Comparison of ENCODE assay signal across 8 mouse cellular contexts in the genomic region with DNA sequence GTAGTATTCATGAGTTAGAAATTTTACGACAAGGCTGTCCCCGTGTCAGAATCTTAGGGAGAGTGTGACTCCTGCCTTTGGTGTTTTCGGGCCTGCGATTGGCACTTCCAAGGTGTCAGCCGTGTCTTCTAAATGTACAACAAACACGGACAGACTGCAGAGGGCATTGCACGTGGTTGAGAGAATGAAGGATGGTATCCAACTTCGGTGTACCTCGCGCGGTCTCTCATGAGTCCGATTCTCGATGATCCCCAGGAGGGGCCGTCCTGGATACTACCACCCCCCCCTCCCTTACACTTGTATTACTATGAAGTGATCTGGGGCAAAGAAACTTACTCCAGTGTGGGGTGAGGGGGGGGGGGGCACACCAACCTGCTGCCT. TPM values are rescaled to one million over a fixed set of nuclear protein-coding genes. Genes with fewer than 3 reads are reported as not detected.
DNase-seq lines count a peak whose midpoint lies in the region; ATAC-seq and TF ChIP-seq lines count a peak whose summit lies in the region.

No protein-coding gene starts in this region.

- H3K9me3 ChIP-seq in lung, postnatal 0 days (ENCODE audit: low read length): no peaks in the 10 kb centered on the region
- H3K9me3 ChIP-seq in heart, embryonic 11.5 days (replicated peaks; ENCODE audit: control insufficient read depth, low read length): no peaks in the 10 kb centered on the region
- H3K9me3 ChIP-seq in limb, embryonic 10.5 days (replicated peaks): no peaks in the 10 kb centered on the region; the same call in 1 of the 2 replicates
- no peaks in the 10 kb centered on the region for H3K9me3 ChIP-seq in neural tube, embryonic 14.5 days (ENCODE audit: control insufficient read depth, low read length)

- peak overlapping the region; percentile 98 for H3K4me2 ChIP-seq in lung, postnatal 0 days (replicated peaks; ENCODE audit: low read depth, low read length)
- peak overlapping the region; percentile 79 for H3K4me2 ChIP-seq in heart, embryonic 11.5 days
- H3K4me2 ChIP-seq in neural tube, embryonic 14.5 days (ENCODE audit: low read depth, low read length): peak overlapping the region; percentile 97

- peak overlapping the region; percentile 68; the same call in 1 of the 2 replicates for H3K9ac ChIP-seq in lung, postnatal 0 days (replicated peaks; ENCODE audit: low read depth)
- peak overlapping the region; percentile 93 for H3K9ac ChIP-seq in heart, embryonic 11.5 days (ENCODE audit: low read depth, low read length)
- peak overlapping the region; percentile 76; the same call in 1 of the 2 replicates for H3K9ac ChIP-seq in neural tube, embryonic 14.5 days (replicated peaks; ENCODE audit: low read depth, low read length)

- H3K27me3 ChIP-seq in lung, postnatal 0 days (replicated peaks; ENCODE audit: insufficient read depth, low read length): no peaks in the 10 kb centered on the region
- no peaks in the 10 kb centered on the region for H3K27me3 ChIP-seq in heart, embryonic 11.5 days (ENCODE audit: control insufficient read depth, insufficient read depth, low read length)
- no peaks in the 10 kb centered on the region for H3K27me3 ChIP-seq in limb, embryonic 10.5 days (ENCODE audit: low read depth, poor library complexity, severe bottlenecking)
- no peaks in the 10 kb centered on the region for H3K27me3 ChIP-seq in neural tube, embryonic 14.5 days (ENCODE audit: control insufficient read depth, insufficient read depth, low read length)

- DNase-seq in lung, postnatal 0 days (ENCODE audit: low spot score): peak; percentile 8
- DNase-seq in lung, postnatal 25 days (ENCODE audit: low spot score): no peak
- DNase-seq in limb, embryonic 10.5 days (ENCODE audit: low spot score): peak; percentile 55
- no peak for DNase-seq in spleen, postnatal 36 days (ENCODE audit: low spot score in 2 of 2)
- no peak for DNase-seq in right cerebral cortex, postnatal 25 days

- H3K36me3 ChIP-seq in lung, postnatal 0 days (ENCODE audit: insufficient read depth, low read length): no peaks in the 10 kb centered on the region
- H3K36me3 ChIP-seq in heart, embryonic 11.5 days (ENCODE audit: control insufficient read depth, insufficient read depth, low read length): no peaks in the 10 kb centered on the region; the same call in 1 of the 2 replicates
- peaks cover 39% of the 10 kb centered on the region for H3K36me3 ChIP-seq in limb, embryonic 10.5 days
- H3K36me3 ChIP-seq in neural tube, embryonic 14.5 days (ENCODE audit: control insufficient read depth, insufficient read depth, low read length): 0 out of 2 replicates have a peak, but pooled peaks cover 4% of the 10 kb centered on the region

- peak overlapping the region; percentile 71 for H3K4me3 ChIP-seq in lung, postnatal 0 days (ENCODE audit: low read depth, low read length)
- peak overlapping the region; percentile 94 for H3K4me3 ChIP-seq in bone marrow macrophage, adult 2 months (ENCODE audit: insufficient read depth, low read length)
- peak overlapping the region; percentile 81 for H3K4me3 ChIP-seq in heart, embryonic 11.5 days (ENCODE audit: low read depth, low read length)
- peak overlapping the region; percentile 77 for H3K4me3 ChIP-seq in limb, embryonic 10.5 days
- H3K4me3 ChIP-seq in neural tube, embryonic 14.5 days (ENCODE audit: low read depth, low read length): peak overlapping the region; percentile 63

- TF ChIP-seq CTCF in lung, postnatal 0 days (IDR thresholded peaks at IDR 0.05): no peak; the same call in 1 of the 2 replicates
- TF ChIP-seq CTCF in bone marrow macrophage, adult 2 months (IDR thresholded peaks at IDR 0.05; ENCODE audit: low read depth, low read length): no peak

- no peak for TF ChIP-seq EP300 in lung, postnatal 0 days (IDR thresholded peaks at IDR 0.05)

- TF ChIP-seq POLR2A in bone marrow macrophage, adult 2 months (IDR thresholded peaks at IDR 0.05; ENCODE audit: borderline replicate concordance, low read depth, low read length): no peak

- H3K27ac ChIP-seq in lung, postnatal 0 days (ENCODE audit: low read length): peak overlapping the region; percentile 49; the same call in 1 of the 2 replicates
- no peak overlapping the region for H3K27ac ChIP-seq in bone marrow macrophage, adult 2 months (ENCODE audit: insufficient read depth, low read depth, low read length)
- peak overlapping the region; percentile 76 for H3K27ac ChIP-seq in heart, embryonic 11.5 days (ENCODE audit: low read depth, low read length)
- H3K27ac ChIP-seq in limb, embryonic 10.5 days: peak overlapping the region; percentile 94
- no peak overlapping the region for H3K27ac ChIP-seq in neural tube, embryonic 14.5 days (ENCODE audit: low read depth, low read length)

- WGBS in lung, postnatal 0 days: 2% methylated on average over 14 of the region's 14 CpGs
- WGBS in heart, embryonic 11.5 days (ENCODE audit: insufficient replicate concordance): 3% methylated on average over 14 of the region's 14 CpGs
- WGBS in limb, embryonic 10.5 days: 6% methylated on average over 14 of the region's 14 CpGs
- WGBS in neural tube, embryonic 14.5 days: 7% methylated on average over 14 of the region's 14 CpGs

- peaks cover 8% of the 10 kb centered on the region; the same call in 1 of the 2 replicates for H3K4me1 ChIP-seq in lung, postnatal 0 days (ENCODE audit: insufficient read depth, low read depth, low read length)
- peaks cover 3% of the 10 kb centered on the region for H3K4me1 ChIP-seq in bone marrow macrophage, adult 2 months (ENCODE audit: control insufficient read depth, insufficient read depth, low read length)
- H3K4me1 ChIP-seq in heart, embryonic 11.5 days (ENCODE audit: control insufficient read depth, insufficient read depth, low read length): peaks cover 8% of the 10 kb centered on the region
- H3K4me1 ChIP-seq in limb, embryonic 10.5 days: peaks cover 23% of the 10 kb centered on the region
- no peaks in the 10 kb centered on the region for H3K4me1 ChIP-seq in neural tube, embryonic 14.5 days (ENCODE audit: control insufficient read depth, insufficient read depth, low read length)

- peak; percentile 15; the same call in 1 of the 2 replicates for ATAC-seq in lung, postnatal 0 days
- peak; percentile 35; the same call in 1 of the 2 replicates for ATAC-seq in heart, embryonic 11.5 days (replicated peaks; ENCODE audit: insufficient number of reproducible peaks, low FRiP score, low TSS enrichment)
- ATAC-seq in neural tube, embryonic 14.5 days (ENCODE audit: low read depth): peak; percentile 67

RNA-seq across cellular contexts. Expression of a gene that starts 0.6 kb away (rescaled TPM):
- 16.3 and 17.4 TPM in 2 replicates for polyA plus RNA-seq in lung, postnatal 0 days (2015; fragmentation: Nextera tagmentation; extraction: Ambion mirVana)
- 1.1 and 2.0 TPM in 2 replicates for polyA plus RNA-seq in bone marrow macrophage, adult 2 months (2012; ENCODE audit: insufficient read depth, insufficient read length, missing spikeins)
- polyA plus RNA-seq in heart, embryonic 11.5 days (2014; fragmentation: Nextera tagmentation; extraction: Ambion mirVana): 96.4 and 99.9 TPM in 2 replicates
- polyA plus RNA-seq in limb, embryonic 10.5 days (2016; fragmentation: Nextera tagmentation; extraction: Ambion mirVana): 63.2 and 72.5 TPM in 2 replicates
- 20.0 and 22.1 TPM in 2 replicates for polyA plus RNA-seq in neural tube, embryonic 14.5 days (2014; fragmentation: Nextera tagmentation; extraction: Ambion mirVana)

RNA-seq across cellular contexts. Expression of a gene that starts 37.3 kb away (rescaled TPM):
- polyA plus RNA-seq in lung, postnatal 0 days (2015; fragmentation: Nextera tagmentation; extraction: Ambion mirVana): 13.1 and 14.2 TPM in 2 replicates
- 5.1 and 6.4 TPM in 2 replicates for polyA plus RNA-seq in bone marrow macrophage, adult 2 months (2012; ENCODE audit: insufficient read depth, insufficient read length, missing spikeins)
- 14.2 and 14.4 TPM in 2 replicates for polyA plus RNA-seq in heart, embryonic 11.5 days (2014; fragmentation: Nextera tagmentation; extraction: Ambion mirVana)
- 31.8 and 39.1 TPM in 2 replicates for polyA plus RNA-seq in limb, embryonic 10.5 days (2016; fragmentation: Nextera tagmentation; extraction: Ambion mirVana)
- 30.9 and 33.5 TPM in 2 replicates for polyA plus RNA-seq in neural tube, embryonic 14.5 days (2014; fragmentation: Nextera tagmentation; extraction: Ambion mirVana)

RNA-seq across cellular contexts. Expression of a gene that starts 57.4 kb away (rescaled TPM):
- 11.3 and 12.2 TPM in 2 replicates for polyA plus RNA-seq in lung, postnatal 0 days (2015; fragmentation: Nextera tagmentation; extraction: Ambion mirVana)
- 19.9 and 23.1 TPM in 2 replicates for polyA plus RNA-seq in bone marrow macrophage, adult 2 months (2012; ENCODE audit: insufficient read depth, insufficient read length, missing spikeins)
- 20.5 and 26.9 TPM in 2 replicates for polyA plus RNA-seq in heart, embryonic 11.5 days (2014; fragmentation: Nextera tagmentation; extraction: Ambion mirVana)
- polyA plus RNA-seq in limb, embryonic 10.5 days (2016; fragmentation: Nextera tagmentation; extraction: Ambion mirVana): 28.2 and 36.1 TPM in 2 replicates
- polyA plus RNA-seq in neural tube, embryonic 14.5 days (2014; fragmentation: Nextera tagmentation; extraction: Ambion mirVana): 64.5 and 68.9 TPM in 2 replicates

Comparison
In these comparisons a context has a peak if more than half of its experiments do, and no peak if none do; other contexts are left out.
1. DNase-seq: peak in lung, postnatal 0 days (single experiment) and limb, embryonic 10.5 days (single experiment); none in lung, postnatal 25 days (single experiment), spleen, postnatal 36 days (0 of 2) and right cerebral cortex, postnatal 25 days (single experiment).
2. ATAC-seq: peak in every context shown above with its lines; median percentile 67 in neural tube, embryonic 14.5 days; 35 in heart, embryonic 11.5 days; 15 in lung, postnatal 0 days.
3. H3K27ac ChIP-seq: peak in lung, postnatal 0 days (single experiment), heart, embryonic 11.5 days (single experiment) and limb, embryonic 10.5 days (single experiment); none in bone marrow macrophage, adult 2 months (single experiment) and neural tube, embryonic 14.5 days (single experiment).
4. Peak in every context shown above with its lines, with median percentiles within 50 percentile points of each other: H3K4me2 ChIP-seq, H3K4me3 ChIP-seq and H3K9ac ChIP-seq.